Mouse (Mus musculus) CH12.LX (cell line): Measurements from ENCODE around the gene Gm4767. TPM values are rescaled to one million over a fixed set of nuclear protein-coding genes. Genes with fewer than 3 reads are reported as not detected.

Experiments
- polyA plus RNA-seq: library from polyadenylated mRNA; unstranded; fragments of >175 nt; gene quantifications from 2 replicates; pipeline ENCODE4 v1.2.1, GENCODE M21; 2012; ENCODE audit warnings: low read depth; ENCODE audit not compliant: insufficient read length
- total RNA-seq, 2 experiments: library from RNA; depleted of rRNA; stranded (reverse); fragments of 300-350 nt in 1 of 2; fragments of >200 nt in 1 of 2; gene quantifications; 2 replicates each; pipeline ENCODE4 v1.2.3; 2012 to 2014

Gm4767 gene
- total and polyA plus RNA-seq, 3 experiments = 0.51 to 3.8 (median 0.89) TPM

Other genes starting within 250 kb of the Gm4767 start
- 0.30 TPM in 1 of 2 replicates, not detected in the other for gene Tle2, start 237.6 kb upstream of the Gm4767 start, total RNA-seq (2012; rRNA removed)
- gene Tle2, start 237.6 kb upstream of the Gm4767 start, total RNA-seq (2014; rRNA removed) = not detected in 2 replicates
- 0.29 TPM in 1 of 2 replicates, not detected in the other for gene Tle2, start 237.6 kb upstream of the Gm4767 start, polyA plus RNA-seq
- gene Tle6, start 211.1 kb upstream of the Gm4767 start, total RNA-seq (2012; rRNA removed) = 1.2 and 1.3 TPM in 2 replicates
- 0.30 and 1.2 TPM in 2 replicates for gene Tle6, start 211.1 kb upstream of the Gm4767 start, total RNA-seq (2014; rRNA removed)
- 0.39 and 0.63 TPM in 2 replicates for gene Tle6, start 211.1 kb upstream of the Gm4767 start, polyA plus RNA-seq
- gene BC025920, start 205.9 kb upstream of the Gm4767 start, total RNA-seq (2012; rRNA removed) = 1.5 and 2.3 TPM in 2 replicates
- gene BC025920, start 205.9 kb upstream of the Gm4767 start, total RNA-seq (2014; rRNA removed) = 1.4 and 1.7 TPM in 2 replicates
- gene BC025920, start 205.9 kb upstream of the Gm4767 start, polyA plus RNA-seq = 1.6 and 2.3 TPM in 2 replicates
- gene Sirt6, start 184.4 kb upstream of the Gm4767 start, total RNA-seq (2012; rRNA removed) = 11.2 and 17.8 TPM in 2 replicates
- 12.3 and 16.9 TPM in 2 replicates for gene Sirt6, start 184.4 kb upstream of the Gm4767 start, total RNA-seq (2014; rRNA removed)
- gene Sirt6, start 184.4 kb upstream of the Gm4767 start, polyA plus RNA-seq = 34.6 and 36.4 TPM in 2 replicates
- 3.2 and 4.2 TPM in 2 replicates for gene Ankrd24, start 183.6 kb upstream of the Gm4767 start, total RNA-seq (2012; rRNA removed)
- gene Ankrd24, start 183.6 kb upstream of the Gm4767 start, total RNA-seq (2014; rRNA removed) = 5.4 and 5.5 TPM in 2 replicates
- 2.4 and 3.7 TPM in 2 replicates for gene Ankrd24, start 183.6 kb upstream of the Gm4767 start, polyA plus RNA-seq
- gene Gm10778, start 163.1 kb upstream of the Gm4767 start, total RNA-seq (2012; rRNA removed) = 3.2 and 3.4 TPM in 2 replicates
- gene Gm10778, start 163.1 kb upstream of the Gm4767 start, total RNA-seq (2014; rRNA removed) = 7.1 and 7.9 TPM in 2 replicates
- gene Gm10778, start 163.1 kb upstream of the Gm4767 start, polyA plus RNA-seq = 2.0 and 2.8 TPM in 2 replicates
- 5.0 and 7.0 TPM in 2 replicates for gene Zfp433, start 107.4 kb upstream of the Gm4767 start, total RNA-seq (2012; rRNA removed)
- 9.6 and 10.2 TPM in 2 replicates for gene Zfp433, start 107.4 kb upstream of the Gm4767 start, total RNA-seq (2014; rRNA removed)
- 6.0 and 9.3 TPM in 2 replicates for gene Zfp433, start 107.4 kb upstream of the Gm4767 start, polyA plus RNA-seq
- 7.3 and 11.5 TPM in 2 replicates for gene Gm3055, start 41.0 kb upstream of the Gm4767 start, total RNA-seq (2012; rRNA removed)
- 12.6 and 13.2 TPM in 2 replicates for gene Gm3055, start 41.0 kb upstream of the Gm4767 start, total RNA-seq (2014; rRNA removed)
- gene Gm3055, start 41.0 kb upstream of the Gm4767 start, polyA plus RNA-seq = 8.0 and 9.5 TPM in 2 replicates
- gene Gm32687, start 51.7 kb downstream of the Gm4767 start, total RNA-seq (2012; rRNA removed) = 2.5 and 2.6 TPM in 2 replicates
- 8.0 and 8.5 TPM in 2 replicates for gene Gm32687, start 51.7 kb downstream of the Gm4767 start, total RNA-seq (2014; rRNA removed)
- 1.7 and 3.8 TPM in 2 replicates for gene Gm32687, start 51.7 kb downstream of the Gm4767 start, polyA plus RNA-seq
- 1.8 and 2.0 TPM in 2 replicates for gene Zfp781, start 118.3 kb downstream of the Gm4767 start, total RNA-seq (2012; rRNA removed)
- gene Zfp781, start 118.3 kb downstream of the Gm4767 start, total RNA-seq (2014; rRNA removed) = 4.9 and 5.9 TPM in 2 replicates
- gene Zfp781, start 118.3 kb downstream of the Gm4767 start, polyA plus RNA-seq = 2.0 and 2.2 TPM in 2 replicates
- 4.3 and 5.2 TPM in 2 replicates for gene Zfp873, start 235.9 kb downstream of the Gm4767 start, total RNA-seq (2012; rRNA removed)
- 8.1 and 8.8 TPM in 2 replicates for gene Zfp873, start 235.9 kb downstream of the Gm4767 start, total RNA-seq (2014; rRNA removed)
- 2.9 and 3.3 TPM in 2 replicates for gene Zfp873, start 235.9 kb downstream of the Gm4767 start, polyA plus RNA-seq